ENCODE assay signal across 8 mouse cellular contexts in the genomic region with DNA sequence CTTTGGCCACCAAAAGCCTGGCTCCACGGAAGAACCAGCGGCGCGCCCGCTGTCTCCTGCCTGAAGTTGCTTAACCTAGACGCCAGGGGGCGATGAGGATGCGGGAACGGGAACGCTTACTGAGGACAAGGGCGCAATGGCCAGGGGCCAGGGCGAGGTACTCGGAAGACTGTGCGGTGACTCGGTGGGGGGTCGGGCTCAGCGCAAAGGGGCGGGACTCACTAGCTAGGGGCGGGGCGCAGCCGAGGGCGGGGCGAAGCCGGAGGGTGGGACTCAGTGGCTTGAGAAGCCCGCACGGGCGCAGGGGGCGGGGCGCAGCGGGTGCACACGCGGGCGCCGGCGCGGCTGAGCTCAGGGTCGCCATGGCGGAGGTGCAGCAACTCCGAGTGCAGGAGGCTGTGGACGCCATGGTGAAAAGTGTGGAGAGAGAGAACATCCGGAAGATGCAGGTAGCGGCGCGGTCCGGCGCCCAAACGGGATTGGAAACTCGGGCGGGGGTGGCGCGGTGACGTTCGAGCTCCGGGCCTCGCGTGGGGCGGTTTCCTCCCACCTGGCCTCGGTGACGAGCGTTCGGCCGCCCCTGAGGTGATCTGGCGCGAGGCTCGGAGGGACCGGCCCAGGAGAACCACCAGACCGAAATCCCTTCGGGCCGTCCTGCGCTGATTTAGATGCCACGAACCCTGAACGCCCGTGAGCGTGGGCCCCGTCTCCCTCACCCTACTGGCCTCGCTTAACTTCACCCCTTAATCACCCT. TPM values are rescaled to one million over a fixed set of nuclear protein-coding genes. Genes with fewer than 3 reads are reported as not detected.
DNase-seq lines count a peak whose midpoint lies in the region; ATAC-seq and TF ChIP-seq lines count a peak whose summit lies in the region.

A gene (plus strand): TSS at position 276 of the 754 bp plus-strand sequence.

- TF ChIP-seq CTCF in MEL (IDR thresholded peaks at IDR 0.05 in 2 of 3, conservative IDR thresholded peaks at IDR 0.05 in 1 of 3; ENCODE audit: control insufficient read depth in 1 of 3, insufficient read depth in 1 of 3, low read depth in 2 of 3, low read length in 3 of 3, poor library complexity in 1 of 3, severe bottlenecking in 1 of 3), result peak; percentile 65 to 93 (median 90)
- peak; percentile 82 for TF ChIP-seq CTCF in cerebellum, adult 2 months (IDR thresholded peaks at IDR 0.05; ENCODE audit: borderline replicate concordance, insufficient read depth, low read depth, low read length)
- peak; percentile 95 for TF ChIP-seq CTCF in forebrain, postnatal 0 days (IDR thresholded peaks at IDR 0.05; ENCODE audit: low read depth)

- TF ChIP-seq POLR2A in MEL (IDR thresholded peaks at IDR 0.05; ENCODE audit: control insufficient read depth in 1 of 2, insufficient read depth in 1 of 2, low read depth in 1 of 2, low read length in 2 of 2, poor library complexity in 1 of 2), result peak; percentile 78 to 80; a peak in 3 of 4 replicates
- peak; percentile 44; the same call in 1 of the 2 replicates for TF ChIP-seq POLR2A in cerebellum, adult 2 months (IDR thresholded peaks at IDR 0.05; ENCODE audit: borderline replicate concordance, insufficient read depth, low read length)

- peak within 1 kb of the TSS; percentile 98 for H3K4me2 ChIP-seq in forebrain, postnatal 0 days (ENCODE audit: low read depth)
- peak within 1 kb of the TSS; percentile 94 for H3K4me2 ChIP-seq in lung, embryonic 15.5 days

- no peak; a peak in 1 of 4 replicates for TF ChIP-seq EP300 in MEL (IDR thresholded peaks at IDR 0.05; ENCODE audit: low read depth in 1 of 2, low read length in 2 of 2)

- H3K27ac ChIP-seq in MEL (ENCODE audit: control insufficient read depth, low read depth, low read length), result peak within 1 kb of the TSS; percentile 63
- peak within 1 kb of the TSS; percentile 79 for H3K27ac ChIP-seq in cerebellum, adult 2 months (ENCODE audit: insufficient read depth, low read length)
- H3K27ac ChIP-seq in forebrain, postnatal 0 days (ENCODE audit: low read depth, low read length), result peak within 1 kb of the TSS; percentile 88
- peak within 1 kb of the TSS; percentile 80 for H3K27ac ChIP-seq in lung, embryonic 15.5 days

- peak; percentile 98 for DNase-seq in MEL (ENCODE audit: low read depth, low spot score)
- DNase-seq in cerebellum, adult 2 months, result peak; percentile 95 to 96
- DNase-seq in forebrain, postnatal 0 days, result peak; percentile 98
- DNase-seq in heart, postnatal 4 days, result peak; percentile 98
- DNase-seq in layer of hippocampus, adult 8-10 months (ENCODE audit: low spot score in 2 of 2), result peak; percentile 88 to 89
- peak; percentile 95 for DNase-seq in ovary, adult 18-20 months (ENCODE audit: low spot score)
- DNase-seq in thymus, postnatal 0 days (ENCODE audit: low spot score), result peak; percentile 98

- H3K4me1 ChIP-seq in MEL (ENCODE audit: control insufficient read depth in 1 of 2, insufficient read depth in 2 of 2, low read length in 2 of 2), result peaks cover 0 to 12% of the 10 kb centered on the region in 2 experiments; a peak in 2 of 4 replicates
- H3K4me1 ChIP-seq in cerebellum, adult 2 months (ENCODE audit: control insufficient read depth, insufficient read depth, low read length), result peaks cover 4% of the 10 kb centered on the region
- H3K4me1 ChIP-seq in forebrain, postnatal 0 days (ENCODE audit: insufficient read depth), result peaks cover 10% of the 10 kb centered on the region
- H3K4me1 ChIP-seq in lung, embryonic 15.5 days, result peaks cover 15% of the 10 kb centered on the region

- peak within 1 kb of the TSS; percentile 86 for H3K9ac ChIP-seq in MEL (ENCODE audit: control insufficient read depth, low read depth, low read length, poor library complexity, severe bottlenecking)
- peak within 1 kb of the TSS; percentile 87 for H3K9ac ChIP-seq in forebrain, postnatal 0 days
- H3K9ac ChIP-seq in lung, embryonic 15.5 days, result peak within 1 kb of the TSS; percentile 71

- no peaks in the 10 kb centered on the region for H3K9me3 ChIP-seq in MEL (replicated peaks; ENCODE audit: insufficient read depth, low read length)
- no peaks in the 10 kb centered on the region for H3K9me3 ChIP-seq in forebrain, postnatal 0 days (ENCODE audit: low read length)
- no peaks in the 10 kb centered on the region for H3K9me3 ChIP-seq in lung, embryonic 15.5 days

- WGBS in cerebellum, adult 2 months, result under 1% methylated on average over 75 of the region's 76 CpGs
- WGBS in forebrain, postnatal 0 days, result 1% methylated on average over 75 of the region's 76 CpGs
- WGBS in lung, embryonic 15.5 days, result under 1% methylated on average over 75 of the region's 76 CpGs

- H3K36me3 ChIP-seq in MEL (ENCODE audit: control insufficient read depth in 1 of 2, insufficient read depth in 2 of 2, low read length in 2 of 2), result peaks cover 0 to 13% of the 10 kb centered on the region in 2 experiments; a peak in 2 of 4 replicates
- 0 out of 2 replicates have a peak, but pooled peaks cover 3% of the 10 kb centered on the region for H3K36me3 ChIP-seq in forebrain, postnatal 0 days (ENCODE audit: insufficient read depth)
- H3K36me3 ChIP-seq in lung, embryonic 15.5 days, result peaks cover 16% of the 10 kb centered on the region; the same call in 1 of the 2 replicates

- ATAC-seq in forebrain, postnatal 0 days, result peak; percentile 89
- peak; percentile 97 for ATAC-seq in lung, embryonic 15.5 days (ENCODE audit: borderline replicate concordance, extremely low read depth, low FRiP score, low TSS enrichment)

- H3K4me3 ChIP-seq in MEL (ENCODE audit: control insufficient read depth in 1 of 2, insufficient read depth in 1 of 2, low read depth in 2 of 2, low read length in 2 of 2), result peak within 1 kb of the TSS; percentile 77 to 87
- H3K4me3 ChIP-seq in cerebellum, adult 2 months (replicated peaks; ENCODE audit: insufficient read depth, low read depth, low read length), result peak within 1 kb of the TSS; percentile 91
- peak within 1 kb of the TSS; percentile 61 for H3K4me3 ChIP-seq in forebrain, postnatal 0 days (ENCODE audit: low read depth, low read length)
- H3K4me3 ChIP-seq in lung, embryonic 15.5 days, result peak within 1 kb of the TSS; percentile 85

- no peaks in the 10 kb centered on the region for H3K27me3 ChIP-seq in MEL (ENCODE audit: control insufficient read depth in 1 of 2, insufficient read depth in 2 of 2, low read length in 2 of 2)
- no peaks in the 10 kb centered on the region for H3K27me3 ChIP-seq in cerebellum, adult 2 months (ENCODE audit: control insufficient read depth, insufficient read depth, low read length)
- no peaks in the 10 kb centered on the region for H3K27me3 ChIP-seq in forebrain, postnatal 0 days (ENCODE audit: insufficient read depth, low read length)
- H3K27me3 ChIP-seq in lung, embryonic 15.5 days, result no peaks in the 10 kb centered on the region

- TF ChIP-seq RAD21 in MEL (IDR thresholded peaks at IDR 0.05; ENCODE audit: low read depth, low read length), result peak; percentile 63

- H3K79me2 ChIP-seq in MEL (ENCODE audit: control insufficient read depth, insufficient read depth, low read length, poor library complexity), result peaks cover 11% of the 10 kb centered on the region

TF ChIP-seq in MEL, 35 proteins besides CTCF, POLR2A, EP300 and RAD21:
- TF ChIP-seq MXI1 (IDR thresholded peaks at IDR 0.05; ENCODE audit: low read depth, low read length) (peak; percentile 81), SMC3 (IDR thresholded peaks at IDR 0.05; ENCODE audit: low read depth, low read length) (peak; percentile 94), ELF1 (IDR thresholded peaks at IDR 0.05; ENCODE audit: low read depth, low read length) (peak; percentile 66), UBTF (IDR thresholded peaks at IDR 0.05; ENCODE audit: borderline replicate concordance, insufficient read depth, low read depth, low read length) (no peak), TBP (IDR thresholded peaks at IDR 0.05; ENCODE audit: low read depth, low read length) (peak; percentile 44; the same call in 1 of the 2 replicates), MYC (IDR thresholded peaks at IDR 0.05; ENCODE audit: low read depth, low read length) (peak; percentile 17; the same call in 1 of the 2 replicates), SIN3A (IDR thresholded peaks at IDR 0.05; ENCODE audit: low read length) (peak; percentile 91), CHD2 (IDR thresholded peaks at IDR 0.05; ENCODE audit: low read length) (no peak), ZC3H11A (IDR thresholded peaks at IDR 0.05; ENCODE audit: low read depth, low read length) (peak; percentile 71), NELFE (IDR thresholded peaks at IDR 0.05; ENCODE audit: low read depth, low read length) (peak; percentile 68), TCF12 (IDR thresholded peaks at IDR 0.05; ENCODE audit: low read depth, low read length) (peak; percentile 45), BHLHE40 (IDR thresholded peaks at IDR 0.05; ENCODE audit: borderline replicate concordance, low read depth, low read length) (no peak), HCFC1 (IDR thresholded peaks at IDR 0.05; ENCODE audit: low read depth, low read length) (0 out of 2 replicates have a peak, but pooled peaks have one; percentile 10), RCOR1 (IDR thresholded peaks at IDR 0.05; ENCODE audit: low read depth, low read length) (no peak; the same call in 1 of the 2 replicates), ETS1 (IDR thresholded peaks at IDR 0.05; ENCODE audit: low read depth, low read length) (no peak; the same call in 1 of the 2 replicates), MAX (IDR thresholded peaks at IDR 0.05; ENCODE audit: low read length) (peak; percentile 69; the same call in 1 of the 2 replicates), NRF1 (IDR thresholded peaks at IDR 0.05; ENCODE audit: insufficient read depth, low read depth, low read length, poor library complexity, severe bottlenecking) (peak; percentile 61), TAL1 (IDR thresholded peaks at IDR 0.05; ENCODE audit: low read length) (no peak), CHD1 (IDR thresholded peaks at IDR 0.05; ENCODE audit: low read depth, low read length) (no peak)

RNA-seq across cellular contexts. Expression of the gene that starts here (rescaled TPM):
- total RNA-seq in MEL (2012; rRNA removed), result 87.8 and 89.2 TPM in 2 replicates
- 10 to 100 TPM in 1 of 2 experiments, not detected in 1; 53.0 TPM for polyA plus RNA-seq in MEL (2012; ENCODE audit: insufficient read depth in 1 of 2, insufficient read length in 2 of 2, low read depth in 1 of 2, low replicate concordance in 2 of 2, missing spikeins in 1 of 2)
- polyA plus RNA-seq in cerebellum, adult 2 months (2012; rRNA removed), result 22.4 and 22.6 TPM in 2 replicates
- 65.9 and 85.8 TPM in 2 replicates for total RNA-seq in forebrain, postnatal 0 days (2014; rRNA removed)
- 75.1 and 75.2 TPM in 2 replicates for polyA plus RNA-seq in forebrain, postnatal 0 days (2015; fragmentation: Nextera tagmentation; extraction: Ambion mirVana)
- 10 to 100 TPM; 26.8 to 28.7 TPM for total RNA-seq in heart, postnatal 4 days (2021)
- 10 to 100 TPM; 24.4 to 27.8 (median 27.3) TPM for total RNA-seq in layer of hippocampus, adult 8-10 months (2022)
- 111 TPM in 2 replicates for polyA plus RNA-seq in lung, embryonic 15.5 days (2015; fragmentation: Nextera tagmentation; extraction: Ambion mirVana)
- polyA plus RNA-seq in thymus, postnatal 0 days (2015; fragmentation: Nextera tagmentation; extraction: Ambion mirVana), result 77.1 and 83.0 TPM in 2 replicates

Comparison
In these comparisons a context has a peak if more than half of its experiments do, and no peak if none do; other contexts are left out.
1. Peak in every context shown above with its lines: DNase-seq, ATAC-seq, H3K4me3 ChIP-seq and H3K27ac ChIP-seq.